Mouse (Mus musculus) stomach, postnatal 0 days (tissue): ENCODE results near the gene Hoxc8.

Source experiments
- CTCF ChIP-seq: IDR thresholded peaks from 2 replicates; pipeline ENCODE4 v1.5.1; 2016; ENCODE audit warnings: antibody characterized with exemption, low read depth, mild to moderate bottlenecking, moderate library complexity
- EP300 ChIP-seq: optimal IDR thresholded peaks from 2 replicates; pipeline ENCODE3; 2016; ENCODE audit warnings: antibody characterized with exemption

- TF ChIP-seq CTCF (no peak), EP300 (no peak)
Measured at GRCm38 (mm10) chr15:102977423-102977974, 12.9 kb upstream of the Hoxc8 start.
